Mouse (Mus musculus) Patski (cell line): ENCODE measurements around the gene Cox7b. TPM values are rescaled to one million over a fixed set of nuclear protein-coding genes. Genes with fewer than 3 reads are reported as not detected.
A peak's percentile ranks its signal among the peaks of the same experiment; 100 is the strongest.

Experiments used
- ATAC-seq: fragments of 100-300 bp; one replicate; pipeline ENCODE4 v1.8.0; 2021
- CTCF ChIA-PET: fragments of 350-600 bp; sonication (Branson Sonifier 250); formaldehyde crosslinking; loops from one replicate; lab custom pipeline; 2022; ENCODE audit warnings: inconsistent platforms; lab: Charles Lee
- POLR2A ChIA-PET: fragments of 350-600 bp; sonication (Branson Sonifier 250); formaldehyde crosslinking; loops from one replicate; lab custom pipeline; 2022; ENCODE audit warnings: antibody characterized with exemption, inconsistent platforms; lab: Charles Lee
- DNase-seq: peaks from one replicate; pipeline ENCODE4 v3.0.0-alpha.2; 2011; ENCODE audit warnings: low read depth, low spot score
- H3K27me3 ChIP-seq: fragments of 371-371 bp; one replicate; pipeline ENCODE4 v1.5.1; 2021
- CTCF ChIP-seq: fragments of 100-300 bp; IDR thresholded peaks from one replicate; pipeline ENCODE4 v1.5.1; 2021
- in situ Hi-C: fragments of 300-500 bp; cut with MboI; formaldehyde crosslinking; loops from 3 replicates; pipeline ENCODE4 v1.11.1; 2018; ENCODE audit warnings: low pct_unique_long_range_greater_than_20kb, mixed read lengths
- polyA plus RNA-seq: library from polyadenylated mRNA; unstranded; gene quantifications from one replicate; pipeline ENCODE4 v1.2.3, GENCODE M21; 2021

Gene Cox7b
- polyA plus RNA-seq, 1 experiment from 2014 or later = 1,256 TPM

DNA sequence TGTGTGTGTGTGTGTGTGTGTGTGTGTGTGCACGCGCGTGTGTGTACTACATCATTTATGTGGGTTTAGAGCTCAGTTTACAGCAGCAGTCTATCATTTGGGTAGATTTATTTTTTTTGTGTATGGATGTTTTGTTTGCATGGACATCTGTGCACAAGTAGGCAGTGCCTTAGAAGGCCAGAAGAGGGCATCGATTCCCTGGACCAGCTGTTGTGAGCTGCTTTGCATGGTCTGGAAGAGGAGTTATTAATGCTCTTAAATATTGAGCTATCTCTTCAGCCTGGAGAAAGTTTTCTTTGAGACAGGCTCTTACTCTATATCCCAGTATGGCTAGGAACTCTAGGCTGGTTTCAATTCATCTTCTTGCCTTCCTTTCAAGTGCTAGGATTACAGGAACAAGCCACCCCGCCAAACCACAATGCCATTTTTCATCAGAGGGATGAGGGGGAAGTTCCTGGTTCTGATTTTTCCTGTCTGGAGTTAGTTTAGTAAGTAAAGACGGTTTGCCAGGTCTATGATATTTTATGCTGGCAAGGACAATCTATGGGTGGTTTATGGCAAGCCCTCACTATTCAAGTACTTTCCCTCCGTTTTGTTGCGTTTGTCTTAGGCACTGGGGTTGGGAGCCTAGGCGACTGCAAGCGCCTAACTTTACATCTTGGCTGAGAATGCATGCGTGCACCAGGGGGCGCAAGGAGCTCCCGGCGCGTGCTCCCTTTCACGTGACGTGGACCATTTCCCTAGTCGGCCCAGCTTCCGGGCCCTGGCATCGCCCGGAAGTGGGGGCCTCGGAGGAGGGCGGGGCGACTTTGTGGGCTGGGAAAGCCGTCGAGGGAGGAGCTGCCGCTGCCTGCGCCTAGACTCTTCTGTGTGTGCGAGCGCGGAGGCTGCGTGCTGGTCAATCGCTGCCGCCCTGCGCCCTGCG is 11.2 kb downstream of the Cox7b start, which contains the start of gene Atp7a:
TSS of gene Atp7a (plus strand) at position 859 of the 925 bp plus-strand sequence.
- DNase-seq (no peak), ATAC-seq (peak; percentile 95)
- TF ChIP-seq CTCF = peak; percentile 65
- in situ Hi-C loops = no loop called here
- H3K27me3 ChIP-seq = peaks cover 24% of the 10 kb centered on the region
- POLR2A ChIA-PET = interaction anchor here (0.6 to 2.0 kb wide), 2 partner anchors 70 to 160 kb away, joined by 3 to 6 read pairs; partner anchors contain the start of gene Pgk1
- CTCF ChIA-PET = interaction anchor here (1.0 to 2.2 kb wide), 24 partner anchors 9 to 160 kb away, joined by 3 to 13 read pairs (median 3); partner anchors contain the start of genes Cox7b and Pgk1

DNA sequence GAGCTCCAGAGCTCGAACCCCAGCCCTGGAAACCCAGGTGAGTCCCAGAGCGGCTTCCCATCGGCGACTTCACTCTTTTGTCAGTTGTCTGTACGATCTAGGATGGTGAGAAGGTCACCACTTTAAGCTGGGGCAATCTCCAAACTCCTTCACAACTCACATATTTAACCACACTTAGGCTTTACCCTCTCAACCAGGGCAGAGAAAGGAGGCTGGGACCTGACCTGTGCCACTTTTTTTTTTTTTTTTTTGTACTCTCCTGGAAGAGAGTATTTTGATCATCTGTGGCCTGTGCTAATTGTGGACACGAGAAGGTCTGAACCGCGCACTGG is 11.8 kb downstream of the Cox7b start:
- ATAC-seq (peak; percentile 12), DNase-seq (no peak)
- in situ Hi-C loops = no loop called here
- no peak for TF ChIP-seq CTCF
- H3K27me3 ChIP-seq = peaks cover 18% of the 10 kb centered on the region
- ChIA-PET CTCF (interaction anchor here (1.0 to 2.2 kb wide), 19 partner anchors 8 to 160 kb away, joined by 3 to 13 read pairs (median 3); partner anchors contain the start of genes Cox7b and Pgk1), POLR2A (interaction anchor here (0.6 to 2.0 kb wide), 2 partner anchors 69 to 160 kb away, joined by 3 to 6 read pairs; partner anchors contain the start of gene Pgk1)

DNA sequence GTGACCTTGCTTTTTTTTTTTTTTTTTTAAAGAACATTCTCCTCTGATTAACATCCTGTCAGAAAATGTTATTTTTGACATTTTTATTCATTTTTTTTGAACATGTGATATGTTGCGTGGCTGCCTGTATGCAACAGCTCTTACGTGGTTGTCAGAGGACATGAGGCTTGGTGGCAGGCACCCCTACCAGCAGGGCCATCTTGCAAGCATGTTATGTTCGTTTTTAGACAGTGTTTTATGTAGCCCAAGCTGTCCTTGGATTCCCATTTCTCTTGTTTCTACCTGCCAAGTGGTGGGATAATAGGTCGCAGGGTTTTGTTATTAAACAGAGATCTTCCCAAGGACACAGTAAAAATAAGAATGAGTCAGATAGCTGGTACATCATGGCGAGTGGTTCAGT is 14.7 kb downstream of the Cox7b start:
- ChIA-PET CTCF (interaction anchor here (1.4 kb wide), 1 partner anchor 20 kb away, joined by 3 read pairs; no protein-coding TSS in a partner anchor), POLR2A (interaction anchor here (1.0 kb wide), 1 partner anchor 157 kb away, joined by 3 read pairs; no protein-coding TSS in a partner anchor)
- H3K27me3 ChIP-seq = peaks cover 20% of the 10 kb centered on the region
- no peak for DNase-seq
- ATAC-seq = no peak
- in situ Hi-C loops = loop anchor here (5.0 kb wide), 1 partner anchor 72 kb away; no protein-coding TSS in a partner anchor
- TF ChIP-seq CTCF = no peak

DNA sequence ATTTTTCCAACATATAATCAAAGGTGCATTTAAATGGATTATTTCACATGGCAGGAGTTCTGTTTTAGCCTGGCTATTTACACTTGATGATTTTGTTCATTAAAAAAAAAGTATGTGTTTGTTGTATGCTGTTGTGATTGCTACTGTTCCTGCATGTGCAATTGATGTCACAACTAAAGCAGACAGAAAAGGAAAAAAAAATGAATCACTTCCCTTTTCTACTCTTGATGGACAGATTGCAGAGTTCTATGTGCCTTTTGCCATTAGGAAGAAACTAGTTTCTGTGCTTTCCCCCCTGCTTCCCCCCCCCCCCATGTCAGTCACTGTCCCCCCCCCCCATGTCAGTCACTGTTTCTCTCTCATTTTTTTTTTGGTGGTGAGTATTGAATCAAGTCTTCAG is 15.6 kb downstream of the Cox7b start:
- DNase-seq (no peak), ATAC-seq (no peak)
- ChIA-PET POLR2A (interaction anchor here (1.0 kb wide), 1 partner anchor 156 kb away, joined by 3 read pairs; no protein-coding TSS in a partner anchor), CTCF (interaction anchor here (1.2 kb wide), 1 partner anchor 75 kb away, joined by 3 read pairs; no protein-coding TSS in a partner anchor)
- in situ Hi-C loops = loop anchor here (5.0 kb wide), 1 partner anchor 71 kb away; no protein-coding TSS in a partner anchor
- TF ChIP-seq CTCF = no peak
- peaks cover 24% of the 10 kb centered on the region for H3K27me3 ChIP-seq

GRCm38 (mm10) chrX:106035727-106036126 is 20.2 kb downstream of the Cox7b start:
- ATAC-seq = peak; percentile 35
- POLR2A ChIA-PET = no interaction called here
- CTCF ChIA-PET = interaction anchor here (0.9 to 1.8 kb wide), 4 partner anchors 9 to 16 kb away, joined by 3 to 7 read pairs (median 4); partner anchors contain the start of gene Atp7a
- no peak for TF ChIP-seq CTCF
- no peak for DNase-seq
- in situ Hi-C loops = no loop called here
- peaks cover 27% of the 10 kb centered on the region for H3K27me3 ChIP-seq

DNA sequence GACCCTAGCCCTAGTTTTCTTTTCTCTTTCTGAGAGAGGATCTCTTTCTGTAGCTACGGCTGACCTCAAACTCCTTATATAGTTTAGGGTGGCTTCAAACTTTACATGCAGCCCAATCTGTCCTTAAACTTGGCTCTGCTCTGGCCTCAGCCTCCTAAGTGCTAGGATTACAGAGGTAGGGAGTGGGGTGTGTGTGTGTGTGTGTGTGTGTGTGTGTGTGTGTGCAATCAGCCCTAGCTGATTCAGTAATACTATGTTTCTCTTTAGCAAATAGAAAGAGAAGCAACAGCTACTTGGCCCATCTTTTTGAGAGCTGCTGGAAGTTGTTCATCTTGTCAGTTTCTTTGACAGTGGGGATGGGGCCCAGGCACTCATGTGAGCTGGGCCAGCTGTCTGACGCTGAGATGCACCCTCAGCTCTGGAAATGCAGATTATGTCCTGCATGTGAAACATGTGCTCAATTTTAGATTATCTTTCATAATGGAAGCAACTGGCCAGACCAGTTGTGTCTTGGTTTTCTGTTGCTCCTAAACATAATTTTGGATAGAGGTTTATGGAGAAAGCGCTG is 21.8 kb downstream of the Cox7b start:
- in situ Hi-C loops = no loop called here
- POLR2A ChIA-PET = no interaction called here
- no peak for DNase-seq
- no peak for TF ChIP-seq CTCF
- no peak for ATAC-seq
- peaks cover 27% of the 10 kb centered on the region for H3K27me3 ChIP-seq
- CTCF ChIA-PET = interaction anchor here (0.9 to 1.1 kb wide), 2 partner anchors 16 to 25 kb away, joined by 3 read pairs; no protein-coding TSS in a partner anchor

DNA sequence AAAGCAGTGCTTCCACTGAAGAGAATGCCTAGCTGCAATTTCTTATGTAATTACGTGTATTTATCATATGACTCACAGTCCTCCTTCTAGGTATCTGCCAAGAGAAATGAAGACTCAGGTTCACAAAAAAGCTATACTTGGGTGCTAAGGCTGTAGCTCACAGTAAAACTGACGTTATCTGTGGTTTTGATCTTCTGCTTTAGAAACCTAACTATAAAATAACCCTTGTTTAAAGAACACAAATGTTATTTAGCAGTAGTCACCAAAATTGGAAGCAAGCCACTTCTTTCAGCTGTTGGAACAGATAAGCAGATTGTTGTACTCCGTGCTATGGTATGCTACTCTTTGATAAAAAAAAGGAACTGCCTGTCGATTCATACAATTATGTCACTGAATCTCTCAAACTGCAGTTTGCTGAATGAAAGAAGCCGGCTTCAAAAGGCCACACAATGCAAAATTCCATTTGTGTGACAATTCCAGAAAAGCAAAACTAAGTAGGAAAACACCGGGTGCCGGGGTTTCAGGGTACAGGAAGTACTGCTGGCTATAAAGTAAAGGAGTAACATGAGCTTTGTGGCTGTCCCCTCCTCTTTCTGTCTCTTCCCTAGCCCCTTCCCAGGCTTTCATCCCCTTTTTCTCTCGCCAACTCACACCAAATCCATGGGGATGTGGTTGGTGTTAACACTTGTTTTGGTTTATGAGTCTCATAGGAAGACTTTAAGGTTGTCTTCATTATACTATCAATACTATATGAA is 28.5 kb downstream of the Cox7b start:
- in situ Hi-C loops = no loop called here
- ChIA-PET CTCF (interaction anchor here (0.9 to 1.4 kb wide), 3 partner anchors 9 to 13 kb away, joined by 3 read pairs; no protein-coding TSS in a partner anchor), POLR2A (no interaction called here)
- peak; percentile 68 for ATAC-seq
- H3K27me3 ChIP-seq = peaks cover 36% of the 10 kb centered on the region
- DNase-seq = no peak
- no peak for TF ChIP-seq CTCF

- ATAC-seq (no peak), DNase-seq (no peak)
- peaks cover 38% of the 10 kb centered on the region for H3K27me3 ChIP-seq
- ChIA-PET CTCF (interaction anchor here (1.3 to 1.5 kb wide), 4 partner anchors 10 to 125 kb away, joined by 3 to 4 read pairs (median 4); partner anchors contain the start of gene Atp7a), POLR2A (no interaction called here)
- in situ Hi-C loops = no loop called here
- TF ChIP-seq CTCF = no peak
Observed at GRCm38 (mm10) chrX:106045455-106045854, 30.0 kb downstream of the Cox7b start.

- ATAC-seq (no peak), DNase-seq (no peak)
- TF ChIP-seq CTCF = no peak
- in situ Hi-C loops = no loop called here
- CTCF ChIA-PET = interaction anchor here (1.3 to 1.5 kb wide), 3 partner anchors 19 to 125 kb away, joined by 3 to 4 read pairs (median 4); partner anchors contain the start of gene Atp7a
- POLR2A ChIA-PET = no interaction called here
- H3K27me3 ChIP-seq = peaks cover 40% of the 10 kb centered on the region
Observed at GRCm38 (mm10) chrX:106045928-106046327, 30.4 kb downstream of the Cox7b start.
